Mouse (Mus musculus) CD4-positive, CD25-positive, alpha-beta regulatory T cell, adult 4 months (primary cell): ENCODE data around the gene Fam81b. TPM values are rescaled to one million over a fixed set of nuclear protein-coding genes. Genes with fewer than 3 reads are reported as not detected.

Experiments used
- ATAC-seq: one replicate; pipeline ENCODE4 v1.8.0; 2017
- polyA plus RNA-seq, 2 experiments: library from polyadenylated mRNA; unstranded; fragments of 100-300 nt; shearing (Covaris generic); gene quantifications; one replicate each; pipeline ENCODE4 v1.2.1; 2017

Fam81b gene
- polyA plus RNA-seq, 2 experiments from 2014 or later, result not detected

- no peak for ATAC-seq
Observed at GRCm38 (mm10) chr13:76190273-76190672, 114.6 kb downstream of the Fam81b start.

- ATAC-seq, result no peak
Observed at GRCm38 (mm10) chr13:76189190-76189589, 115.7 kb downstream of the Fam81b start.

- ATAC-seq, result no peak
Observed at GRCm38 (mm10) chr13:76187651-76188050, 117.2 kb downstream of the Fam81b start.

GRCm38 (mm10) chr13:76178700-76179099, 126.2 kb downstream of the Fam81b start:
- ATAC-seq, result no peak

- ATAC-seq, result no peak
Observed at GRCm38 (mm10) chr13:76174297-76174696, 130.6 kb downstream of the Fam81b start.

GRCm38 (mm10) chr13:76160587-76160986, 144.3 kb downstream of the Fam81b start:
- no peak for ATAC-seq

GRCm38 (mm10) chr13:76157508-76157907, 147.4 kb downstream of the Fam81b start:
- no peak for ATAC-seq

GRCm38 (mm10) chr13:76157099-76157498, 147.8 kb downstream of the Fam81b start:
- ATAC-seq, result no peak

Other genes with a start within 250 kb of the Fam81b start
- not detected for gene Gpr150, start 248.1 kb downstream of the Fam81b start, polyA plus RNA-seq
- 1 to 10 TPM; 5.7 to 7.7 TPM for gene Arsk, start 206.4 kb downstream of the Fam81b start, polyA plus RNA-seq
- gene Ttc37, start 206.3 kb downstream of the Fam81b start, polyA plus RNA-seq, result 10 to 100 TPM; 11.9 to 16.8 TPM
- 10 to 100 TPM; 15.1 to 15.7 TPM for gene Mctp1, start 79.5 kb upstream of the Fam81b start, polyA plus RNA-seq